Mouse (Mus musculus) intestine, embryonic 16.5 days (tissue): Measurements from ENCODE around the gene Pemt. TPM values are rescaled to one million over a fixed set of nuclear protein-coding genes. Genes with fewer than 3 reads are reported as not detected.

Source experiments
- ATAC-seq: fragments of 200-750 bp; cut with Nextera tagmentation; 2 replicates; pipeline ENCODE4 v1.8.0; 2017; ENCODE audit warnings: moderate TSS enrichment, moderate library complexity
- H3K27ac ChIP-seq: fragments of 300-500 bp; sonication (generic); 2 replicates; pipeline ENCODE4 v1.5.1; 2014; ENCODE audit warnings: mild to moderate bottlenecking, low read length
- H3K27me3 ChIP-seq: fragments of 300-500 bp; sonication (generic); replicated peaks from 2 replicates; pipeline ENCODE4 v1.6.1; 2014; ENCODE audit warnings: low read length, control low read depth, mixed read lengths; ENCODE audit not compliant: control insufficient read depth, insufficient read depth
- H3K36me3 ChIP-seq: fragments of 300-500 bp; sonication (generic); 2 replicates; pipeline ENCODE4 v1.6.1; 2014; ENCODE audit warnings: low read length, control low read depth; ENCODE audit not compliant: control insufficient read depth, insufficient read depth
- H3K4me1 ChIP-seq: fragments of 300-500 bp; sonication (generic); 2 replicates; pipeline ENCODE4 v1.6.1; 2014; ENCODE audit warnings: low read length, control low read depth, mixed read lengths; ENCODE audit not compliant: control insufficient read depth, insufficient read depth
- H3K4me2 ChIP-seq: fragments of 300-500 bp; sonication (generic); 2 replicates; pipeline ENCODE4 v1.6.1; 2014; ENCODE audit warnings: low read depth, low read length, control low read depth
- H3K4me3 ChIP-seq: fragments of 300-500 bp; sonication (generic); 2 replicates; pipeline ENCODE4 v1.5.1; 2014; ENCODE audit warnings: mild to moderate bottlenecking, low read length
- H3K9ac ChIP-seq: fragments of 300-500 bp; sonication (generic); 2 replicates; pipeline ENCODE4 v1.6.1; 2014; ENCODE audit warnings: low read depth, low read length
- H3K9me3 ChIP-seq: fragments of 300-500 bp; sonication (generic); 2 replicates; pipeline ENCODE4 v1.6.1; 2016; ENCODE audit warnings: low read length, control low read depth; ENCODE audit not compliant: control insufficient read depth
- WGBS: fragments of 180-500 bp; shearing (Covaris S2); extraction: QIAGEN DNeasy Blood & Tissue Kit; methylation state at CpG from one replicate; pipeline ENCODE4 v1.1.7; 2014; 5-methylcytosine and 5-hydroxymethylcytosine counted together
- polyA plus RNA-seq: library from polyadenylated mRNA; unstranded; fragments of >200 nt; fragmentation: Nextera tagmentation; extraction: Ambion mirVana; gene quantifications from 2 replicates; pipeline ENCODE4 v1.2.1, GENCODE M21; 2015

Gene Pemt
- polyA plus RNA-seq, 1 experiment from 2014 or later: 6.7 TPM

DNA sequence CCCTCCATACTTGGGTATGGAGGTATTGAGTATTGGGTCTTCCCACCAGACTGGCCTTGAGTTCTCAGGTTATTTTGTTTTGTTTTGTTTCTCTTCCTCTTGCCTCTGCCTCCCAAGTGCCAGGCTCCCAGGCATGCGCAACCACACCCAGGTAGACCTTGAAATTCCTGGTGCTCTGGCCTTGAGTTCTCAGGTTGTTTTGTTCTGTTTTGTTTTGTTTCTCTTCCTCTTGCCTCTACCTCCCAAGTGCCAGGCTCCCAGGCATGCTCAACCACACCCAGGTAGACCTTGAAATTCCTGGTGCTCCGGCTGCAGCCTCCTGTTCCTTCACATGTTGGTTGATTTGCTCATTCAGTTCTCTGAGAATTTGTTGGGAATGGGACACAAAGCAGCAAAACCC, 13.7 kb upstream of the Pemt start:
- no peaks in the 10 kb centered on the region for H3K27me3 ChIP-seq
- H3K9ac ChIP-seq: no peak overlapping the region
- no peak overlapping the region for H3K4me2 ChIP-seq
- no peak for ATAC-seq
- 90% methylated on average over 2 of the region's 2 CpGs for WGBS
- H3K9me3 ChIP-seq: no peaks in the 10 kb centered on the region
- H3K27ac ChIP-seq: no peak overlapping the region
- no peaks in the 10 kb centered on the region for H3K36me3 ChIP-seq
- H3K4me1 ChIP-seq: no peaks in the 10 kb centered on the region
- no peak overlapping the region for H3K4me3 ChIP-seq

DNA sequence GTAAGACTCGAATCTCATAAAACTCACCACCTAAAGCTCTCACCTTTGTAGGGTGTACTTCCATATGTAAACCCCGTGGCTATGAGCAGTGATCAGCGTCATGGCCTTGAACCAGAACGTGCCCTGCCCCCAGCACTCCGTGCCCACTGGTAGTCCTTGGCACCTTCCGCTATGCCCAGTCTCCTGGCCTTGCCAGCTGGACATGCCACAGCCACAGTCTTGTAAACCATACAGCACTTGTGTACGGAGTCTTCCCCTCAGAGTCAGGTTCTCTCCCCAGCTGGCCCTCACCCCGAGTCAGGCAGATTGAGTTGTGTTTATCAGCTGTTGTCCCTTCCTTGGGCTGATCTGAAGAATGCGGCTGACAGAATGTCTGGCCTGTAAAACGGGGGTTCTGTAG, 12.2 kb upstream of the Pemt start:
- no peak overlapping the region for H3K9ac ChIP-seq
- no peak overlapping the region for H3K27ac ChIP-seq
- H3K4me2 ChIP-seq: no peak overlapping the region
- H3K27me3 ChIP-seq: no peaks in the 10 kb centered on the region
- no peaks in the 10 kb centered on the region for H3K9me3 ChIP-seq
- no peaks in the 10 kb centered on the region for H3K36me3 ChIP-seq
- H3K4me1 ChIP-seq: no peaks in the 10 kb centered on the region
- no peak overlapping the region for H3K4me3 ChIP-seq
- 62% methylated on average over 10 of the region's 10 CpGs for WGBS
- ATAC-seq: no peak

DNA sequence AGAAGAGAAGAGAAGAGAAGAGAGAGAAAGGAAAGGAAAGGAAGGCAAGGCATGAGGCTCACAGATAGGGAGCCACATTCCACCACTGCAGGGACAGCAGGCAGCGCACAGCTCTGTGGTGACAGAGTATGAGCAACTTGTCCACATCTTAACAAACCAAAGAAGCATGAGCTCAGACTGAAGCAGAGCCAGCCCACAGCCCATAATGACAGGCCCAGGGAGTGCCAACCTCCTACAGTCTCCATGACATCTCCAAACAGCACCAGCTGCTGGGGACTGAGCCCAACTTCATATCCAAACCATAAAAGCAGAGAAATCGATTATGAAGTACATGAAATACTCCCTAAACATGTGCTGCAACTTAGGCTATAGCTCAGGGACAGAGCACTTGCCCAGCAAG, 11.7 kb upstream of the Pemt start:
- Histone ChIP-seq H3K27me3 (no peaks in the 10 kb centered on the region), H3K9me3 (no peaks in the 10 kb centered on the region), H3K36me3 (no peaks in the 10 kb centered on the region), H3K4me3 (no peak overlapping the region), H3K9ac (no peak overlapping the region), H3K4me2 (no peak overlapping the region), H3K27ac (no peak overlapping the region), H3K4me1 (no peaks in the 10 kb centered on the region)
- 78% methylated on average over 2 of the region's 2 CpGs for WGBS
- ATAC-seq: no peak

DNA sequence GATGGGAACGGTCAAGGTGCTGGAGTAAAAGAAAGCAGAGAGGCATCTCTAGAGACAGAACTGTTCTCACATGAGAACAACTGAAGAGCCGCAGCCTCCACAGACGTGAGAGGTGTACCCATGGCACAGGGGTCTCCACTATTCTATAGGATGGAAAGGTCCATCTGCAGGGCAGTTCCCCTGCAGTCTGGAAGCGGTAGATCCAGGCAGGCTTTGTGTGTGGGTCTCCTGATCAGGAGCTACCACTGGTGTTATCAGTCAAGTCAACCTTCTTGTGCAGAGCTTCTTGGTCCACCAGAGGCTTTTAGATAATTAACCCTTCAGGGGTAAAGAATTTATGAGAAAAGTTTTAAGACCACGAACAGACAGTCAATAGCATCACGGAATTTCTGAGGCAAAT, 10.2 kb upstream of the Pemt start:
- no peak overlapping the region for H3K4me3 ChIP-seq
- WGBS: 78% methylated on average over 6 of the region's 6 CpGs
- no peak overlapping the region for H3K27ac ChIP-seq
- no peak overlapping the region for H3K9ac ChIP-seq
- no peak overlapping the region for H3K4me2 ChIP-seq
- no peaks in the 10 kb centered on the region for H3K9me3 ChIP-seq
- no peaks in the 10 kb centered on the region for H3K27me3 ChIP-seq
- H3K36me3 ChIP-seq: no peaks in the 10 kb centered on the region
- H3K4me1 ChIP-seq: no peaks in the 10 kb centered on the region
- ATAC-seq: no peak

DNA sequence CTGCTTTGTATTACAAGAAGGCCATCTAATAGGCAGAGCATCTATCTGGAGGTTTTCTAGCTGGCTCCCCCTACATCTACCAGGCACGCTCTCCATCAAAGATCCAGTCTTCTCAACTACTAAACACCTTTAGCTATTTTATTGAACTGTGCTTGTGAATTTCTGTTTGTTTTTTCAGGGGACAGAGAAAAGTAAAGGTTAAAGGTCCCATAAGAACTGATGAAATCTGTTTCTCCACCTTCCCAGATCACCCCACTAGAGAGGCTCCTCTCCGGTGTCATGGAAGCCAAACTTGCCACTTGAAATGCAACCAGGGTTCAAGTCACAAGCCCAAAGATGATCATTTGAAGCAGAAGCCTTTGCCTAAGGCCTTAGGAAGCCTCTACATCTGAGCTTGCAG, 2.6 kb upstream of the Pemt start:
- 80% methylated on average over 2 of the region's 2 CpGs for WGBS
- no peaks in the 10 kb centered on the region for H3K4me1 ChIP-seq
- H3K27ac ChIP-seq: no peak overlapping the region
- no peak overlapping the region for H3K9ac ChIP-seq
- no peak overlapping the region for H3K4me2 ChIP-seq
- H3K27me3 ChIP-seq: no peaks in the 10 kb centered on the region
- H3K36me3 ChIP-seq: no peaks in the 10 kb centered on the region
- H3K9me3 ChIP-seq: no peaks in the 10 kb centered on the region
- no peak overlapping the region for H3K4me3 ChIP-seq
- no peak for ATAC-seq

DNA sequence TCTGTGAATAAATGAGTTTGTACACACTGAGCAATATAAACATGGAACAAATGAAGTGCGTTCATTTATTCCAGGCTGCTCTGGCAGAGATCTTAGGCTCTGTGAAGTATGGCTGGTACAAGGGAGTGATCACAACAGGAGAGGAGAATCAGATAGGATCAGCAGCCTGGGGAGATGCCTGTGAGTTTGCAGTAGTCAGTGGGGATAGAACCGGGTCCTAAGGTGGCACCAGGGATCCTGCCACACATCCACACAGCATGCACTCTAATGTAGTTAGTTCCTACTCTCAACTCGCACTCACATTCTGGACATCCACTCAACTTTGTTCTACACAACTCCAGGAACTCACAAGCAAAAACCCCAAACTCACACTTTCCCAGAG, 622 bp downstream of the Pemt start:
- Histone ChIP-seq H3K36me3 (no peaks in the 10 kb centered on the region), H3K4me3 (peak overlapping the region; percentile 64), H3K9ac (peak overlapping the region; percentile 51; the same call in 1 of the 2 replicates), H3K9me3 (no peaks in the 10 kb centered on the region), H3K27ac (no peak overlapping the region), H3K27me3 (no peaks in the 10 kb centered on the region), H3K4me1 (no peaks in the 10 kb centered on the region), H3K4me2 (peak overlapping the region; percentile 54)
- WGBS: 13% methylated on average over 3 of the region's 3 CpGs
- ATAC-seq: peak; percentile 14

DNA sequence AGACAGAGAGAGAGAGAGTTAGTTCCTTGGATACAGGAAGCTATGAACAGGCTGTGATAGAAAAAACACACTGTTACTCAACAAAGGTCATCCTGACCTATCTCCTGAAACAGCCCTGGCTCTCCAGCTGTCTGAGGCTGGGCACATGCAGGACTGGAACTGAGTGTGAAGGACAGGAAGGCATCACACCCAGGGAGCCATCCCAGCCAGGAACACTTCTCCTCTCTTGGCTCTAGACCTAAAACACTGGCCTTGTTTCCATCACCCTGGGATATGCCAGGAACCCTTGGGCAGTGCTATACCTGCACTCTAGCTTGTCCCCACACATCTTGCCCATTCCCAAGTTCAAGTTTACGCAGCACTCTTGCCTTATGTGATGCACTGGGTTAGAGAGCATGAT, 1.5 kb downstream of the Pemt start:
- WGBS: 97% methylated on average over 1 of the region's 1 CpGs
- Histone ChIP-seq H3K4me2 (no peak overlapping the region), H3K27me3 (no peaks in the 10 kb centered on the region), H3K9ac (no peak overlapping the region), H3K4me1 (no peaks in the 10 kb centered on the region), H3K9me3 (no peaks in the 10 kb centered on the region), H3K27ac (no peak overlapping the region), H3K4me3 (no peak overlapping the region), H3K36me3 (no peaks in the 10 kb centered on the region)
- ATAC-seq: no peak

DNA sequence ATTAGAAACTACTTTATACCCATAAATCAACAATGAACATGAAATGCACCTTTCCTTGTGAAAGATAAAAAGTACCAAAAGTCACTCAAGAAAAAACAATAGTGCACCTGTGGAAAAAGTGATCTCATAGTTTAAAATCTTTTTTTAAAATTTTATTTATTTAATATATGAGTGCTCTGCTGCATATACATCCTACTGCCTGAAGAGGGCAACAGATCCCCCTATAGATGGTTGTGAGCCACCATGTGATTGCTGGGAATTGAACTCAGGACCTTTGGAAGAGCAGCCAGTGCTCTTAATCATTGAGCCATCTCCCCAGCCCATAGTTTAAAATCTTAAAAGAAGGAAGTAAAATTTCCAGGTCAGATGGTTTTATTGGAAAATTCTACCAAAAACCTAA, 4.0 kb downstream of the Pemt start:
- no peak for ATAC-seq
- Histone ChIP-seq H3K9me3 (no peaks in the 10 kb centered on the region), H3K36me3 (no peaks in the 10 kb centered on the region), H3K4me1 (no peaks in the 10 kb centered on the region), H3K27ac (no peak overlapping the region), H3K9ac (no peak overlapping the region), H3K27me3 (no peaks in the 10 kb centered on the region), H3K4me2 (no peak overlapping the region), H3K4me3 (no peak overlapping the region)

DNA sequence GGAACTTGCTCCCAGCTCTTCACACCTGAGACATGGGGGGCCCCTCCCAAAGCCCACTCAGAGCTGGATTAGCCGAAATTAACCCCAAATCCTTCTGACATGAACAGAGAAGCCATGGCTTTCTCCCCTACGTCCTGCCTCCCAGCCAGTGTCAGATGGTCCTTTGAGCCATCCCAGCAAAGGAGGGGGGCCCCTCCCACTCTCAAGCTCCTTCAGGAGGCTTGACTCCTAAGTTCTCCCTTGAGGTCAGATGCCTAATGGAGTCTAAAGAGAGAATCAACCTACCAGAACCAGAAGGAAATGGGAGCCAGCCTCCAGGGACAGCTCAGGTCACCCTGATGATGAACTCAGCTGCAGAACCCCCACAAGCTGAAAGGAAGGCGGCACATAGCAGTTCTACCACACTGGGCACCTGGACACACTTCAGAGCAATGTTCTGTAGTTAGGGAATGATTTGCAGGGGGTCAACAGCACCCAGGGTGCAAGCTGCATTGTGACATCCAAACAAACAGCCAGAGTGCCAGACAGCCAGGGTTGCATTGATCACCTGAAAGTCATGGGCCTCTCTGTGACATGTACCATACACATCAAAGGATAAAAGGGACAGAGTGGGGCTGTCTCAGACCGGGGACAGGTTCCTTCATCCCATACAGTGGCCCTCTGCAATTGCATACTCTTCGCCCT, 9.6 kb downstream of the Pemt start:
- Histone ChIP-seq H3K27ac (no peak overlapping the region), H3K4me1 (no peaks in the 10 kb centered on the region), H3K27me3 (no peaks in the 10 kb centered on the region), H3K9me3 (no peaks in the 10 kb centered on the region), H3K9ac (no peak overlapping the region), H3K4me2 (no peak overlapping the region), H3K36me3 (no peaks in the 10 kb centered on the region), H3K4me3 (no peak overlapping the region)
- ATAC-seq: no peak
- WGBS: 78% methylated on average over 5 of the region's 5 CpGs

DNA sequence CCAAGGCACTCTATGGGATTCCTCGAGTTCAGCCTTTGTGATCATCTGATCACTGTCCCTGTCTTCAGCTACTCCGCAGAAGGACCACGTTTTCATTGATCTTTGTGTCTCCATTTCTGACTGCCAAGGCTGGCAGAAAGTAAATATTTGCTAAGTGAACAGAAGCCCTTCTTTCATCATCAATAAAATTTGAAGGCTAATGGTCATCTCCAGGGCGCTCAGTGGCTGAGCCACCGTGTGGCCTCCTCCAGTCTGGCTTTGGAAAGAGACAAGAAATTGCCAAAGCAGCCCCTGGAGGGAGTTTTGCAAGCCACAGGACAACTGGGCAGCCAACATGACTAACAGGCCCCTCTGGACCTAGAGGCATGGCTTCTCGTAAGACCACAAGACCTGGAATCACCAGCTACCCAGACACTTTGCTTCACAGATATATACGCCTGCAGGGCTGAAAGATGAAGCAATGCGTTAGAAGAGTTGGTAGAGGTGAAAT, 11.3 kb downstream of the Pemt start:
- WGBS: 70% methylated on average over 8 of the region's 8 CpGs
- ATAC-seq: no peak
- H3K36me3 ChIP-seq: no peaks in the 10 kb centered on the region
- H3K27ac ChIP-seq: no peak overlapping the region
- no peaks in the 10 kb centered on the region for H3K4me1 ChIP-seq
- H3K27me3 ChIP-seq: no peaks in the 10 kb centered on the region
- no peak overlapping the region for H3K4me3 ChIP-seq
- H3K4me2 ChIP-seq: no peak overlapping the region
- H3K9ac ChIP-seq: no peak overlapping the region
- no peaks in the 10 kb centered on the region for H3K9me3 ChIP-seq
